In genomic region chr10:118049330-118049729, GRCm38 (mm10) we compare ENCODE assay signal across 8 mouse cellular contexts.
DNase-seq lines count a peak whose midpoint lies in the region; ATAC-seq and TF ChIP-seq lines count a peak whose summit lies in the region.

No protein-coding gene starts in this region.

- H3K27ac ChIP-seq in forebrain, postnatal 0 days (ENCODE audit: low read depth, low read length): no peak overlapping the region
- no peak overlapping the region for H3K27ac ChIP-seq in forebrain, embryonic 12.5 days

- ATAC-seq in forebrain, postnatal 0 days: peak; percentile 12; the same call in 1 of the 2 replicates
- ATAC-seq in forebrain, embryonic 12.5 days (ENCODE audit: low FRiP score): no peak

- no peak for DNase-seq in forebrain, postnatal 0 days
- DNase-seq in right cerebral cortex, adult 2 months (ENCODE audit: low spot score in 2 of 2): peak; percentile 10 to 31
- no peak for DNase-seq in right cerebral cortex, postnatal 36 days (ENCODE audit: low spot score in 2 of 2)
- peak; percentile 70 to 76 for DNase-seq in gastrocnemius, adult 8-10 months (ENCODE audit: low spot score in 2 of 2)
- peak; percentile 82 to 92 for DNase-seq in kidney, postnatal 25 days
- peak; percentile 6 for DNase-seq in urinary bladder, postnatal 25 days (ENCODE audit: low spot score)
- DNase-seq in retina, embryonic 14.5 days (ENCODE audit: low spot score): no peak

- no peak for TF ChIP-seq CTCF in forebrain, postnatal 0 days (IDR thresholded peaks at IDR 0.05; ENCODE audit: low read depth)

- no peaks in the 10 kb centered on the region for H3K36me3 ChIP-seq in forebrain, postnatal 0 days (ENCODE audit: insufficient read depth)
- H3K36me3 ChIP-seq in forebrain, embryonic 12.5 days (replicated peaks): no peaks in the 10 kb centered on the region

- H3K9ac ChIP-seq in forebrain, postnatal 0 days: no peak overlapping the region
- H3K9ac ChIP-seq in forebrain, embryonic 12.5 days: no peak overlapping the region

- H3K9me3 ChIP-seq in forebrain, postnatal 0 days (ENCODE audit: low read length): no peaks in the 10 kb centered on the region
- H3K9me3 ChIP-seq in forebrain, embryonic 12.5 days: no peaks in the 10 kb centered on the region

- H3K4me1 ChIP-seq in forebrain, postnatal 0 days (ENCODE audit: insufficient read depth): no peaks in the 10 kb centered on the region
- peaks cover 6% of the 10 kb centered on the region for H3K4me1 ChIP-seq in forebrain, embryonic 12.5 days

- no peak overlapping the region for H3K4me3 ChIP-seq in forebrain, postnatal 0 days (ENCODE audit: low read depth, low read length)
- no peak overlapping the region for H3K4me3 ChIP-seq in forebrain, embryonic 12.5 days (replicated peaks)

- H3K4me2 ChIP-seq in forebrain, postnatal 0 days (ENCODE audit: low read depth): no peak overlapping the region
- no peak overlapping the region for H3K4me2 ChIP-seq in forebrain, embryonic 12.5 days

- WGBS in forebrain, postnatal 0 days: 74% methylated on average over 10 of the region's 10 CpGs
- WGBS in forebrain, embryonic 12.5 days: 92% methylated on average over 10 of the region's 10 CpGs

- H3K27me3 ChIP-seq in forebrain, postnatal 0 days (ENCODE audit: insufficient read depth, low read length): no peaks in the 10 kb centered on the region
- H3K27me3 ChIP-seq in forebrain, embryonic 12.5 days: peaks cover 9% of the 10 kb centered on the region; the same call in 1 of the 2 replicates

Comparison
In these comparisons a context has a peak if more than half of its experiments do, and no peak if none do; other contexts are left out.
1. DNase-seq: peak in right cerebral cortex, adult 2 months (2 of 2), gastrocnemius, adult 8-10 months (2 of 2), kidney, postnatal 25 days (2 of 2) and urinary bladder, postnatal 25 days (single experiment); none in forebrain, postnatal 0 days (single experiment), right cerebral cortex, postnatal 36 days (0 of 2) and retina, embryonic 14.5 days (single experiment).